Mouse (Mus musculus): Measurements from ENCODE around the gene Cul4a. TPM values are rescaled to one million over a fixed set of nuclear protein-coding genes. Genes with fewer than 3 reads are reported as not detected.
A peak's percentile ranks its signal among the peaks of the same experiment; 100 is the strongest.

The Cul4a gene
- total RNA-seq, 2 experiments from 2014 or later = 78.0 to 89.0 TPM

- peak; percentile 98 for ATAC-seq (replicated peaks; ENCODE audit: poor library complexity)
Observed at GRCm38 (mm10) chr8:13132220-13132619, 26.8 kb downstream of the Cul4a start.

- ATAC-seq (replicated peaks; ENCODE audit: poor library complexity) = no peak
Observed at GRCm38 (mm10) chr8:13139641-13140182, 34.3 kb downstream of the Cul4a start.

GRCm38 (mm10) chr8:13141681-13142080, 36.3 kb downstream of the Cul4a start:
- ATAC-seq (replicated peaks; ENCODE audit: poor library complexity) = no peak

GRCm38 (mm10) chr8:13148476-13148875, 43.1 kb downstream of the Cul4a start:
- ATAC-seq (replicated peaks; ENCODE audit: poor library complexity) = no peak

- no peak for ATAC-seq (replicated peaks; ENCODE audit: poor library complexity)
Observed at GRCm38 (mm10) chr8:13149287-13149686, 43.9 kb downstream of the Cul4a start.

- no peak for ATAC-seq (replicated peaks; ENCODE audit: poor library complexity)
Observed at GRCm38 (mm10) chr8:13149866-13150265, 44.4 kb downstream of the Cul4a start.

- ATAC-seq (replicated peaks; ENCODE audit: poor library complexity) = no peak
Observed at GRCm38 (mm10) chr8:13150929-13151328, 45.5 kb downstream of the Cul4a start.

- ATAC-seq (replicated peaks; ENCODE audit: poor library complexity) = no peak
Observed at GRCm38 (mm10) chr8:13154099-13154498, 48.7 kb downstream of the Cul4a start.

- ATAC-seq (replicated peaks; ENCODE audit: poor library complexity) = peak; percentile 20; the same call in 1 of the 2 replicates
Observed at GRCm38 (mm10) chr8:13155358-13155757, 49.9 kb downstream of the Cul4a start.

GRCm38 (mm10) chr8:13156327-13157097, 51.1 kb downstream of the Cul4a start:
- no peak for ATAC-seq (replicated peaks; ENCODE audit: poor library complexity)

GRCm38 (mm10) chr8:13158718-13159376, 53.4 kb downstream of the Cul4a start, which contains the start of gene Lamp1:
Gene Lamp1, plus strand, starts transcription at chr8:13159161.
- peak; percentile 70 for ATAC-seq (replicated peaks; ENCODE audit: poor library complexity)

- peak; percentile 9 for ATAC-seq (replicated peaks; ENCODE audit: poor library complexity)
Observed at GRCm38 (mm10) chr8:13159377-13159881, 54.0 kb downstream of the Cul4a start.

- ATAC-seq (replicated peaks; ENCODE audit: poor library complexity) = peak; percentile 23; the same call in 1 of the 2 replicates
Observed at GRCm38 (mm10) chr8:13160691-13161090, 55.3 kb downstream of the Cul4a start.

- ATAC-seq (replicated peaks; ENCODE audit: poor library complexity) = no peak
Observed at GRCm38 (mm10) chr8:13162098-13162497, 56.7 kb downstream of the Cul4a start.

- ATAC-seq (replicated peaks; ENCODE audit: poor library complexity) = peak; percentile 53
Observed at GRCm38 (mm10) chr8:13163563-13163962, 58.1 kb downstream of the Cul4a start.

GRCm38 (mm10) chr8:13164361-13164760, 58.9 kb downstream of the Cul4a start:
- ATAC-seq (replicated peaks; ENCODE audit: poor library complexity) = no peak

GRCm38 (mm10) chr8:13170510-13170909, 65.1 kb downstream of the Cul4a start:
- no peak for ATAC-seq (replicated peaks; ENCODE audit: poor library complexity)

- no peak for ATAC-seq (replicated peaks; ENCODE audit: poor library complexity)
Observed at GRCm38 (mm10) chr8:13174305-13174704, 68.9 kb downstream of the Cul4a start.

- no peak for ATAC-seq (replicated peaks; ENCODE audit: poor library complexity)
Observed at GRCm38 (mm10) chr8:13174811-13175210, 69.4 kb downstream of the Cul4a start.

GRCm38 (mm10) chr8:13175650-13176049, 70.2 kb downstream of the Cul4a start:
- no peak for ATAC-seq (replicated peaks; ENCODE audit: poor library complexity)

- ATAC-seq (replicated peaks; ENCODE audit: poor library complexity) = no peak
Observed at GRCm38 (mm10) chr8:13177173-13177852, 71.9 kb downstream of the Cul4a start.
